Mouse (Mus musculus) right cerebral cortex, postnatal 4 days (tissue): ENCODE measurements around the gene Marveld1.

Source experiments
- DNase-seq: peaks from one replicate; pipeline ENCODE4 v3.0.0-alpha.2; 2022

Marveld1 gene

DNA sequence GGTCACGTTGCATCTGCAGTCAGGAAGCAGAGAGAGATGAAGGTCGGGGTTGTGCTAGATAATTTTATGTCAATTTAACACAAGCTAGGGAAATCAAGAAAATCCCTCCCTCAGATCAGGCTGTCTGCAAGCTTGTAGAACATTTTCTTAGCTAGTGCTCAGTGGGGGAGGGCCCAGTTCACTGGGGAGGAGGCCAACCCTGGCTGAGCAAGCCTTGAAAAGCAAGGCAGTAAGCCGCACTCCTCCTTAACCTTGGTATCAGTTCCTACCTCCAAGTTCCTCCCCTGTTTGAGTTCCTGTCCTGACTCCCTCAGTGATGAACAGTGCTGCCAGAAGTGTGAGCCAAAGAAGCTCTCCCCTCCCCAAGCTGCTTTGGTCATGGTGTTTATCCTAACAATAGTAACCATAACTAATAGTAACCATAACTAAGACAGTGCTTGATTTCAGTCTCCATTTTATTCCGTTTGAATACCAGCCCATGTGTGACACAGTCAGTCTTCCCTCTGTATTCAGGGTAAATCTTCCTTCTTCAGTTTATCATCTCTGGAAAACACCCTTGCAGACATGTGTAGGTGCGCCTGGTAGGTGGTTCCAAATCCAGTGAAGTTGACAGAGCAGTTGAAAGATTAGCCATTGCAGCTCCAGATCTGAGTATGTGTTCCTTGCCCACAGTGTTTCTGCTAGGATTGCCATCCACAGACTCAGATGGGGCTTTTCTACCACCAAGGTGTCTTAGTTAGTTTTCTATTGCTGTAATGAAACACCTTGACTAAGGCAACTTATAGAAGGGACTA is 7.3 kb upstream of the Marveld1 start:
- no peak for DNase-seq

DNA sequence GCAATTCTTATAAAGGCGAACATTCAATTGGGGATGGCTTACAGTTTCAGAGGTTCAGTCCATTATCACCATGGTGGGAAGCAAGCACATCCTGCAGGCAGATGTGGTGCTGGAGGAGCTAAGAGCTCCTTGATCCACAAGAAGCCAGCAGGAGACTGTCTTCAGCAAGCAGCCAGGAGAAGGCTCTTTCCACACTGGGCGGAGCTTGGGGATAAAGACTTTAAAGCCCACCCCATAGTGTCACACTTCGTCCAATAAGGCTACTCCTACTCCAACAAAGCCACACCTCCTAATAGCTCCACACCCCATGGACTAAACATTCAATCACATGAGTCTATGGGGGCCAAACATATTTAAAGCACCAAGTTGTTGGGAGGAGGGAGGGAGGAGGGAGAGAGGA is 5.2 kb upstream of the Marveld1 start:
- DNase-seq, result no peak

DNA sequence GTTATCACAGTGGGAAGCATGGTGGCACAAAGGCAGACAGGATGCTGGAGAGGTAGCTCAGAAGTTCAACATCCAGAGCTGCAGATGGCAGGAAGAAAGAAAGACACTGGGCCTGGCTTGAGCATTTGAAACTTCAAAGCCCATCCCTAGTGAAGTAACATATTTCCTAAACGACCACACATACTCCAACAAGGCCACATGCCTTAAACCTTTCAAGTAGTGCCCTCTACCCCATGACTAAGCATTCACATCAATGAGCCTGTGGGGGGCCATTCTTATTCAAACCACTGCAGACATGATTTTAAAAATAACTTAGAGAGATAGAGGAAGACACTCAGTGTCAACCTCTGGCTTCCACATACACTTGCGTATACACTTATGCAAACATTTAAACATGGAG is 4.4 kb upstream of the Marveld1 start:
- DNase-seq, result no peak

DNA sequence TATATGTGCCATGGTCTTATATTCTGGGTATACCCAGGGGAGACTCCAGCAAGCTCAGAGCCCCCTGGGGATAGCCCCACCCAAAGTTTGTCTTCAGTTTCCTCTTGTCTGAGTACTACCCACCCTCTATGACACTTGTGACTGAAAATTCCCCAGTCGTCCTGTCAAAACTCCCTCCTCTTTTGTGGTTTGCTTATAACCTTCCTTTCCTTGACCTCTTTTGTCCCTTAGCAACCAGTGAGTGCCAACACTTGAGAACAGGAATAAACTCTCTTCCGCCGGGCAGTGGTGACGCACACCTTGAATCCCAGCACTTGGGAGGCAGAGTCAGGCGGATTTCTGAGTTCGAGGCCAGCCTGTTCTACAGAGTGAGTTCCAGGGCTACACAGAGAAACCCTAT is 3.1 kb upstream of the Marveld1 start:
- no peak for DNase-seq

DNA sequence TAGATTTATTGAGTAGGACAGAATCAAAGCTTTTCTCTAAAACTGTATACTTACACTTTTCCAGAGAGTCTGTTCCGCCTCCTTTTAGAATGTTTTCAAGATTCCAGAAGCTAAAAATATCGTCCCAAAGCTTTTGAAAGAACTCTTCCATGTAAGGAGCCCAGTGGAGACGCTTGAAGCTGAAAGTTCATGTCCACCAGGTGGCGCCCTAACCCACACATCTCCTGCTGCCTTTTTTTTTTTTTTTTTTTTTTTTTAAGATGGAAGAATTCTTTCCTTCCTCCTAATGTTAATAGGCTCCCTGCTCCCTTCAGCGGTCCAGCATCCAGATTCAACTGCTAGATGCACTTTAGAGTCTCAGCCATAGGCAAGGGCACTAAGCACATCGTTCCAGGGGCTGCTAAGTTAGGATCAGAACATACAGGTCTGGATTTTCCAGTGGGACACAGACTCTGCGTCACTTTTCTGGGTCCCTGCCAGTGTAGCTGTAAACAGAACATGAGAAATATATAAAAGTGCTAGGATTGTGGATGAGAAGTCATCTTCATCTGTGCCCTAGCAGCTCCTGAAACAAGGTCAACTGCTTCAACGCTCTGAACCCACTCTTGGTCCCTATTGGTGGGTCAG is 2.5 kb upstream of the Marveld1 start:
- DNase-seq, result peak; percentile 98

GRCm38 (mm10) chr19:42145210-42145609 is 2.0 kb upstream of the Marveld1 start:
- no peak for DNase-seq

- DNase-seq, result no peak
Observed at GRCm38 (mm10) chr19:42145731-42146130, 1.5 kb upstream of the Marveld1 start.

DNA sequence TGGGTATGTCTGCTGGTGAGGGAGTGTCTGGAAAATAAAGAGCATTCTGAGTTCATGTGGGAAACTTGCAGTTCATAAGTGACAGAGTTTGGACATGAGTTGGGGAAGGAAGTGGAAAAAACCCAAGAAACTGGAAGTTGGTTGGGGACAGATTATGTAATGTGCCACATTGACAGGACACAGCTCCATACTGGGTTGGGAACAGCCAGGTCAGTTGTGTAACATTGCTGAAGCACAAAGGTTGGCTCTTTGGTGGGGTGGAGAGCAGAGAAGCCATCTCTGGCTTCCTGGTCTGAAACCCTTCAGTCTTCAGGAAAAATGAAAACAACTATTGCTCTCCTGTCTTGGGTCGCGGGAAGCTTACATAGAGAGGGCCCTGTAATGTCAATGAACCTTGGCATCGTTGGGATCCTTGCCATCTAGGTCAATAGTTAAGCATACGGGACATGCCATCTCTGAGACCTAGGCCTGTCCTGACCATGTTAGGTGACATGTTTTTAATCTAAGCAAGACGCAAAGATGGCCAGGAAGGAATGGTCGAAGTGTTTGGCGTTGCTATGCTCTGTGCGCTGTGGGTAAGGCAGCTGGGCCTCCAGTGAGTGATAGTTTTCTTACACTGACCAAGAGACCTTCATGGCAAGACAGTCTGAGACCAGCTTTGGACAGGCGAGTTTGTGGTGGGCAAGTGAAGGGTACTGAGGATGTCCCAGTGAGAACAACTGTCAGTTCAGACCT is 757 bp upstream of the Marveld1 start:
- no peak for DNase-seq

GRCm38 (mm10) chr19:42147769-42148568 is 769 bp downstream of the Marveld1 start:
- peak; percentile 52 for DNase-seq

GRCm38 (mm10) chr19:42148569-42148860 is 1.3 kb downstream of the Marveld1 start:
- no peak for DNase-seq

- peak; percentile 81 for DNase-seq
Observed at GRCm38 (mm10) chr19:42151990-42152389, 4.8 kb downstream of the Marveld1 start.

- no peak for DNase-seq
Observed at GRCm38 (mm10) chr19:42157493-42158237, 10.5 kb downstream of the Marveld1 start.

- no peak for DNase-seq
Observed at GRCm38 (mm10) chr19:42158246-42159017, 11.2 kb downstream of the Marveld1 start.

GRCm38 (mm10) chr19:42163764-42164163 is 16.6 kb downstream of the Marveld1 start, which contains the start of gene Zfyve27:
Zfyve27 (plus strand) TSS chr19:42163951.
- DNase-seq, result no peak

- no peak for DNase-seq
Observed at GRCm38 (mm10) chr19:42164188-42164587, 17.0 kb downstream of the Marveld1 start.

GRCm38 (mm10) chr19:42166130-42166529 is 18.9 kb downstream of the Marveld1 start:
- peak; percentile 96 for DNase-seq

GRCm38 (mm10) chr19:42166766-42167165 is 19.6 kb downstream of the Marveld1 start:
- DNase-seq, result no peak

DNA sequence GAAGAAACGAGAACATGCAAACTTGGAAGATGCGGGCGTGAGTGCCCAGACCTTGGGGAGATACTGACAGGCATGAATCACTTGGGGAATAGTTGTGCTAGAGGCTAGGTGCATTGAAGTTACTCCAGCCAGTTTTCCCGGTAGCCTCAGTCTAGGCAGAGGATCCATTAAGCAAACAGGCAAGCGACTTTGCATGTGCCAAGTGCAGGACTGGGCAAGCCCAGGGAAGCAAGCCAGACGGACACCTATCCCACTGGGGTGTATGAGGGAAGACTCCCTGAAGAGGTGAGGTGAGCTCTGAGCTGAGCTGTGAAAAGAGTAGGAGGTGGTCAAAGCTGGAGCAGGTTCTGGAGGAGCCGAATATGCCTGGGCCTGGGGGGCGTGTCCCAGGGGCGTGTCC is 20.3 kb downstream of the Marveld1 start:
- DNase-seq, result no peak

GRCm38 (mm10) chr19:42169322-42169975 is 22.2 kb downstream of the Marveld1 start:
- DNase-seq, result no peak

DNA sequence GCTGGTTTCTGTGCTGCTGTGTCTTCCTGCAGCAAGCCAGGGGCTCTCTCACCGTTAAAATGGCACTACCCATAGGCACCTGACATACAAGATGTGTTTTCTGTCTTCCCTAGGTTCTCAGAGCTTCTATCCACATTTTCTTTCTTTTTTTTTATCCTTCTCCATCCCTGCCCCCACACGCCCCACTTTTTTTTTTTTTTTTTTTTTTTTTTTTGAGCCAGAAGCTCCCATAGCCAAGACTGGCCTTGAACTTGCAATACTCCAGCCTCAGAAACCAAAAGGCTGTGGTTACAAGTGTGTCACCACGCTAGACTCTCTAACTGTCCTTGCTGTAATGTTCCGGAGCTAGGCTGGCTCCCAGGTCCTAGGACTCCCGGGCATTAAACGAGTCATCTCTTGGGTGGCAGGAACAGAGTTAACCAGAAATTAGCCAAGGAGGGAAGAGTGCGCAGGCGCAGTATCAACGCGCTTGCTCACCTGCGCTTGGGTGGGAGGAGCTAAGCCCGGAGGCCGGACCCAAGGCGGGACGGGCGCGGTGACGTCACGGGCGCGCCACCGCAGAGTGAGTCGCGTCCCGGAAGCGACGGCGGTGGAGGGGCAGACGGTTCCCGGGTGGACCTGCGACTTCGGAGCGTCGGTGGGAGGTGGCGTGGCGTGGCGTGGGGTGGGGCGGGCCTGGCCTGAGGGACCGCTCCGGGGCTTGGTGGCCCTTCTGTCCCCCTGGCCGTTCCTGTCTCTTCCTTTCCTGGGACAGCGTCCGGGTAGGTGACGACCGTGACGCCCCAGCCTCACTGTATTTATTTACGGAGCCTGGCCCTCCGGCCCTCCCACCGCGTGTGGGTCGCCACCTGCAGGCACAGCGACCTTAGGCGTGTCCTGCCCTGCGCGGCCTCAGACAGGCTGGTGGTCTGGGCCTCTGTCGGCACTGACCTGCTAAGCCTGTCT is 23.1 kb downstream of the Marveld1 start:
- peak; percentile 88 for DNase-seq
